Mouse (Mus musculus) frontal cortex, postnatal 10 days (tissue): ENCODE results near the gene Cd247.

ENCODE experiments used
- DNase-seq, 2 experiments: peaks; one replicate each; pipeline ENCODE4 v3.0.0; 2022; ENCODE audit warnings: low spot score in 2 of 2, mixed read lengths in 1 of 2

The Cd247 gene

GRCm38 (mm10) chr1:165852131-165852530 is 63.6 kb downstream of the Cd247 start:
- no peak for DNase-seq

GRCm38 (mm10) chr1:165853131-165853721 is 64.7 kb downstream of the Cd247 start:
- DNase-seq: no peak

GRCm38 (mm10) chr1:165853729-165854420 is 65.4 kb downstream of the Cd247 start:
- peak in 1 of 2 experiments; percentile 50 for DNase-seq

GRCm38 (mm10) chr1:165855759-165856545 is 67.5 kb downstream of the Cd247 start:
- DNase-seq: no peak

- DNase-seq: no peak
These were observed 68.8 kb downstream of the Cd247 start for GRCm38 (mm10) chr1:165857279-165857678.

GRCm38 (mm10) chr1:165858356-165858755 is 69.9 kb downstream of the Cd247 start:
- DNase-seq: no peak

GRCm38 (mm10) chr1:165860373-165861234 is 72.1 kb downstream of the Cd247 start:
- DNase-seq: no peak

GRCm38 (mm10) chr1:165861235-165861609 is 72.7 kb downstream of the Cd247 start:
- no peak for DNase-seq

GRCm38 (mm10) chr1:165862059-165862458 is 73.6 kb downstream of the Cd247 start:
- no peak for DNase-seq

GRCm38 (mm10) chr1:165864864-165865795 is 76.6 kb downstream of the Cd247 start:
- no peak for DNase-seq

GRCm38 (mm10) chr1:165866630-165867280 is 78.3 kb downstream of the Cd247 start:
- DNase-seq: no peak

GRCm38 (mm10) chr1:165868659-165869058 is 80.2 kb downstream of the Cd247 start:
- DNase-seq: no peak

- no peak for DNase-seq
These were observed 86.2 kb downstream of the Cd247 start for GRCm38 (mm10) chr1:165874645-165875044.

GRCm38 (mm10) chr1:165875520-165876284 is 87.2 kb downstream of the Cd247 start:
- no peak for DNase-seq

- DNase-seq: no peak
These were observed 90.3 kb downstream of the Cd247 start for GRCm38 (mm10) chr1:165878751-165879150.

GRCm38 (mm10) chr1:165882146-165882900 is 93.8 kb downstream of the Cd247 start:
- no peak for DNase-seq

- no peak for DNase-seq
These were observed 103.2 kb downstream of the Cd247 start for GRCm38 (mm10) chr1:165891686-165892085.

GRCm38 (mm10) chr1:165903596-165903995 is 115.1 kb downstream of the Cd247 start:
- no peak for DNase-seq

GRCm38 (mm10) chr1:165908153-165908552 is 119.7 kb downstream of the Cd247 start:
- no peak for DNase-seq
